Mouse (Mus musculus): ENCODE data around the gene Fbxl16.
"Not testable (repeated sequence)": the region's sequence is repeated elsewhere in the genome, so short reads cannot be mapped to it uniquely, and the experiment has no call there.

Gene Fbxl16

DNA sequence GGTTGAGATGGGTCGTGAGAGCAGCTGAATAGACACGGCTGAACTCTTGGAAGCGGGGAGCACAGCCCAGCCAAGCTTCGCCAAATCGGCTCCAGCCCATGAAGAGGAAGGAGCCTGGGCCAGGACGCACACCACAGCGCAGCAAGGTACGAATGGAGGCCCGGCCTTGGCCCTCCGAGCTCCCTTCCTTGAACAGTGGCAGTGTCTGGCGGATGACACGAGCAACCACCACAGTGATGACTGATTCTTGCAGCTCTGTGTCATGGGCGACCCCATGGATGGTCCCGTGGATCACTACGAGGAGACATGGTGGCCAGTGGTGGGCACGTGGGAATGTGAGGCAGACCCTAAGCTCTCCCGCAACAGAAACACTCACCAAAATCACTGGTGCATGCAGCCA is 13.9 kb upstream of the Fbxl16 start:
- in situ Hi-C loops (cut with MboI; ENCODE audit: low sequenced_read_pairs): no loop called here

DNA sequence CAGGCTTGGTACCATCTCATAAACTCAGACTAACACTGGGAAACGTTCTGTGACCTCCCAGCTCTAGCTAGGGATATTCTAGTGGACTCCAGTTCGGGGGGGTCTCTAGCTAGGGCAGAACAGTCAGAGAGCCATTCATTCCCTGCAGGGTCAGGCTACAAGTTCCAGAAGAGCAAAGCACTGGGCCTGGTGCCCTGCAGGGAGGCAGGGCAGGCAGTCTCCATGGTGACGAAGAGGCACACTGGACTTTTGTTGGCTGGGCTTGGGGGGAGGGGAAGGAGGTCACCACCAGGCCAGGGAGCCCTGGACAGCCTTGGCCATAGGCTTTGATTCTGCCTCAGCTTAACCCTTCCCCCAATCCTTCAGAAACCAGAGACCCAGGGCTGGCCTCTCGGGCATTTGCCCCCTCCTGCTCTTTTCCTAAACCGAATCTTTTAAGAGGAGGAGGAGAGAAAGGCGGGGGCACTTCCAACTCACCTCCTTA is 13.2 kb upstream of the Fbxl16 start, which contains the start of gene AC134908.4:
Gene AC134908.4 (minus strand): TSS at position 51 of the 484 bp plus-strand sequence.
- in situ Hi-C loops (cut with MboI; ENCODE audit: low sequenced_read_pairs): no loop called here

DNA sequence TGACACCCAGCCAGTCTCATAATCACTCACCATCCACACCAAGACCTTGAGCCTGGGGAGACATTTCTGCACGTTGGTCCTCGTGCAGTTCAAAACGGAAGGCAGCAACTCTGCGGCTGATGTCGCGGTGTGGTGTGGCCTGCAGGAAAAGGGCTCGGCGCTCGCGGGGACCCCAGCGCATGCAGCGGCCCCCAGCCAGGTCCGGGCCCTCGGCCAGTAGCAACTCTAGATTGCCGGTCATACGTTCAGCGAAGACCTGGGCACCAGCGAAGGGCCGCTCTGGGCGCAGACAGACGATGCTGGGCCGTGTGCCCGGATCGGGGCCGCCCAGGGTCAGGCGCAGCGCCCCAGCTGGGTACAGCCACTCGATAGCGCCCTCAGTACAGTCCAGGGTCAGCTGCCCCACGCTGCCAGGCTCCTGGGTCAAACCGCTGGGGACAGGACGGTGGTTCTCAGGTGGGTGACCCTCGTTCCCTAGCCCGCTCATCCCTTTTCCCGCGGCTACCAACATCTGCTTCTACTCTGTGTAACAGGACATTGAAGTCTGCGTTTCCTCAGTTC is 12.6 kb upstream of the Fbxl16 start:
- in situ Hi-C loops (cut with MboI; ENCODE audit: low sequenced_read_pairs): no loop called here

DNA sequence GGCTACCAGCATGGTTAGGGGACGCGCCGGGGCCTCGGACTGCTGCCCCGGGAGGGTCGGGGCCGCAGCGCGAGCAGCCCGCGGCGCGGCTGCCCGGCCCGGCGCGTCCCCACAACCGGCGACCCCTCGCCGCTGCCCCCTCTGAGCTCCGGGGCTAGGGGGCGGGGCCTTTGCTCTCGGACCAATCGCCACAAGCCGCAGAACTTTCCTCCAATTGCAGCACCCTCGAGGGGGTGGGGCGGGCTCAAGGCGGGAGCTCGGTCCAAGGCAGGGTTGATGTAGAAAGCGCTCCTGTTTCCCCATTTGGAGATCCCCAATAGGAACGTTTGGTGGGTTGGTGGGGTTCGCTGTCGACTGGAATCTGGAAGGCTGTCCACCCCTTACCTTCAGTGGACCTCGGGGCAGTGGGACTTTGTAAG is 11.9 kb upstream of the Fbxl16 start, which contains the start of gene Metrn:
Gene Metrn (minus strand): TSS at position 186 of the 419 bp plus-strand sequence.
- in situ Hi-C loops (cut with MboI; ENCODE audit: low sequenced_read_pairs): no loop called here

DNA sequence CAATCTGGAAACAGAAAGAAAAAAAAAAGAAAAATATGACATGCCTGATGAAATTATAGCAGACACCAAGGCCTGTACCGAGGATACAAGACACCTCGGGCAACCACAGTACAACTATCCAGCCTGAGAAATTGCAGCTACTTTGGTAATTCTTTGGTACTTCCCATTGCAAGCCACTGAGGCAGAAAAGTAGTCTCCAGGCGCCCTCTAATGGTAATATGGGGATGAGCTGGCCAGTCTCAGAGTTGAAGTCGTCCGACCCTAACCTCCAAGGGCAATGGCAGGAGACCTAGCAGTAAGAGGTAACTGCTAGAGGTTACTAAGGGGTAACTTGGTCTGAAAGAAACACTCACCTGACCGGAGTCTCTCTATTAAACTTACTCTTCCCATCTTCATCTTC is 7.9 kb upstream of the Fbxl16 start:
- in situ Hi-C loops (cut with MboI; ENCODE audit: low sequenced_read_pairs): no loop called here

DNA sequence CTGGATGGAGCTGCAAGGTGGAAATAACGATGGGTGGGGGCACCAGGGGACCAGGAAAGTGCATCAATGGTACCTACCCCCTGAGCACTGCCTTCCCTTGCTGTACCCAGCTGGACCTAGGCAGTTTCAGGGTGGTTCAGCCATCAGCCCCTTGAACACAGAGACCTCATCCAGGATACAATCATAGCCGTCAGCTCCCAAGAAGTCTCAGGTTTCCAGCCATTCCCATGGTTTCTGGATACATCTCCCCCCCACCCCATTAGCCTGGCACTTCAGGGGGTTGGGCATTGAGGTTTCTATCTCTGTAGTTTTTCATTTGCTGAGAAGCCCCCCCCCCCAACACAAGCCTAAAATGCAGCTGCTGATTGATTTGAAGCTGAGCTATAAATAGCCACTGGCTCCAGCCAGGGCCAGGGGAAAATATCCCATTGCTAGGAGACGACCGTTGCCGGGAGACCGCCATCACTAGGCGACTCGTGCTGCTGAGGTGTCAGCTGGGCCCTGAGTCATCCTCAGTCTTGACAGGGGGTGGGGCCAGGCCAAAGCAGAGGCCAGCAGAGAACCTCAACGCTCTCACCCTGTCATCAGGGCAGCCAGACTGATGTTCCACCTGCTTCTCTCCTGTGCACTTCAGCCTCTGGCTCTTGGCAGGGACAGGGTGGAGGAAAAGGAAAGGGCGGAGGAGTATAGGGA is 5.9 kb upstream of the Fbxl16 start:
- in situ Hi-C loops (cut with MboI; ENCODE audit: low sequenced_read_pairs): no loop called here

DNA sequence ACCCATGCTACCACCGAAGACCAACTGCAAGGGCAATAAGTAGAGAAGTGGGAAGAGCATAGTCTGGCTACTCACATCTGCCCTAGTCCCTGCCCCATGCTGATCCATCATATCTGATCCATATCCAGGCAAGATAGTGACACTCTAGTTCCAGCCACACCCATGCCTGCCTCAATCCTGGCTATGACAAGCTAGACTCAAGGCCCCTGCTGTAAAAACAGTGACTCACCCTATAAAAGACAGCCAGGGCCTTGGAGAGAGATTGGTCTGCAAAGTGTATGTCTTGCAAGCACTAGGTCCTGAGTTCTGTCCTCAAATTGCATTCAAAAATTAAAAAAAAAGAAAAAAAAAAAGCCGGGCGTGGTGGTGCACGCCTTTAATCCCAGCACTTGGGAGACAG is 2.4 kb upstream of the Fbxl16 start:
- in situ Hi-C loops (cut with MboI; ENCODE audit: low sequenced_read_pairs): no loop called here

DNA sequence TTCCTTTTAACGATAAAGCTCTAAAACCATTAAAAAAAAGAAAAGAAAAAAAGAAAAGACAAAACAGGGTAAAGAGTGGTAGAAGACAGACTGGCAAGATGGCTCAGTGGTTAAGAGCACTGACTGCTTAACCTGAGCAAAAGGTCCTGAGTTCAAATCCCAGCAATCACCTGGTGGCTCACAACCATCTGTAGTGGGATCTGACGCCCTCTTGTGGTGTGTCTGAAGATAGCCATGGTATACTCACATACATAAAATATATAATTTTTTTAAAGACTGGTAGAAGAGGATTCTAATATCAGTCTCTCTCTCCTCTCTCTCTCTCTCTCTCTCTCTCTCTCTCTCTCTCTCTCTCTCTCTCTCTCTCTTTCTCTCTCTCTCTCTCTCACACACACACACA is 1.4 kb upstream of the Fbxl16 start:
- in situ Hi-C loops (cut with MboI; ENCODE audit: low sequenced_read_pairs): not testable (repeated sequence)

DNA sequence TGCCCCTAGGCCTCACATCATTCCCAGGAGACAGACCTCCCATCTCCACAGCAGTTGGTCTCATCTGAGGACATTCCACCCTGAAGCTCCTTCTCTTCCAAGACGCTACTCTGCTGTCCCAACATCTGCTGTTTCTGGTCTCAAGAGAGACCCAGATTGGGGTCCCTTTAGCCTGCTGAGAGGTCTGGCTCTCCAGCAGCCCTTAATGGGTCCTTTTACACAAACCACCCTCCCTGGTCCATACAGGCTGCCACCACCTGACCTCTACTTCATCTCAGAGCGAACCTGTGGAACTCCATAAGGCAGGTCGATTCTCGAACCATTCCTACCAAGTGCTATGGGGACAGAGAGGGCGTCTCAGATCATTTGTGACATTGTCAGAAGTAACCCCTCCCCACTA is 857 bp upstream of the Fbxl16 start:
- in situ Hi-C loops (cut with MboI; ENCODE audit: low sequenced_read_pairs): no loop called here

DNA sequence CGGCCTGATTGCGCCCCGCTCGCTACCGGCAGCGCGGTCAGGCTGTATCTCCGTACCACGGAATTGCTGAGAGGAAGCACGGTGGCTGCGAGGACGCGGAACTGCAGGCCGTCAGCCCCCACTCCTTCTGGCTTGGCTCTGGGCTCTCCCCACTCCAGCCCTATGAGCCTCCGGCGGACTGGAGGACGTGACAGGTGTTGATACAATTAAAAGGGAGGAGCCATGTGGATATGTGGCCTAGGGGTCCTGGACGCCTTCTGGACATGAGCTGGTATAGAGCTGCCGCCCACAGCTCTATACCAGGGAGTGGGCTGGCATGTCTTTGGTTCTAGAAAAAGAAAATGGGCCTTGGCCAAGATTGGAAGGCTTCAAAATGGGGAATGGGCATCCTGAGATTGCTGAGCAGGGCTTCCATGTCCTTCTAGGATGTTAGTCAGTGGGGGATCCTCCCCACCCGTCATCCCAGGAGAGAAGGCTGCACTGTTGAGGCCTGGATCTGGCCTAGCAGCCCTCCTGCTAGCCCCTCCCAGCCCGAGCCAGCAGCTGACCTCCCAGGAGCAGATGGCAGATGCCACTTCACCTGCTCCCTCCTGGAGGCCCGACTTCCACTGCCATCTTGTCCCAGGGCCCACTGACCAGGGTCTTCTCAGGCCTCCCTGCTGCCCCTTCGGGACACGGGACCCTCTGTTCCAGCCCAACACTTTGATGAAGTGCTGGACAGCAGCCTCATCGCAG is 888 bp downstream of the Fbxl16 start:
- in situ Hi-C loops (cut with MboI; ENCODE audit: low sequenced_read_pairs): no loop called here

DNA sequence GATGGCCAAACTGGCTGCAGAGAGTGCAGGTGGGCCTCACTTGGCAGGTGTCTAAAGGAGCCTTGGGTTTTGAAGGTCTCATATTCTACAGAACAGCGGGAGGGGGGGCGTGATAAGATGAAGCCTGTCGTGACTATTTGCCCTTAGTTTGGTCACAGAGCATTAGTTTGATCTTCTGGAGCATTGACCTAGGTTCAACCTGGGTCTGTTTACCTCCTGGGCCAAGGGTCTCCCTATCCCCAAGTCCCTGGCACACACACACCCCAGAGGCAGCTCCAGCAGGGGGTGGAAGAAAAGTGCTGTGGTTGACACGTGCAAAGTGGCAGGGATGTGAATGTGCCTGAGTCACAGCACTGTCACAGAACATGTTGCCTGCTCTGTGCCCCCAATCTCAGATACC is 2.0 kb downstream of the Fbxl16 start:
- in situ Hi-C loops (cut with MboI; ENCODE audit: low sequenced_read_pairs): no loop called here

DNA sequence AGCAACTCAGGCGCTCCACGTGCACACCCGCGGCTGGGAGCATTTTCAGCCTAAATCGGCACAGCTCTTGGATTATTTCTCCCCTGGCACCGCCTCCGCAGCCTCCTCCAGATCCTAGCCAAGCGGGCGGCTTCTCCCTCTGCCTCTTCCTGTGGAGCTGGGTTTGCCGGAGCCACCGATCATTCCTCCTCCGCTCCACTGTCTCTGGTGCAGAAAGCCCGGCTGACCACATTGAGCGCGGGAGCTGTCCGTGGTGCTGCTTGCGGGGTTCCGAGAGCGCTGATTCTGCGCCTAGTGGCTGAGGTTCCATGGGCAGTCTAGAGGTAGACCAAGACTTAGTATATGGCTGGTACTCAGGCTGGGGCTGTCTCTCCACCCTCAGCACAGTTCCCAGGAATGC is 4.6 kb downstream of the Fbxl16 start:
- in situ Hi-C loops (cut with MboI; ENCODE audit: low sequenced_read_pairs): no loop called here

DNA sequence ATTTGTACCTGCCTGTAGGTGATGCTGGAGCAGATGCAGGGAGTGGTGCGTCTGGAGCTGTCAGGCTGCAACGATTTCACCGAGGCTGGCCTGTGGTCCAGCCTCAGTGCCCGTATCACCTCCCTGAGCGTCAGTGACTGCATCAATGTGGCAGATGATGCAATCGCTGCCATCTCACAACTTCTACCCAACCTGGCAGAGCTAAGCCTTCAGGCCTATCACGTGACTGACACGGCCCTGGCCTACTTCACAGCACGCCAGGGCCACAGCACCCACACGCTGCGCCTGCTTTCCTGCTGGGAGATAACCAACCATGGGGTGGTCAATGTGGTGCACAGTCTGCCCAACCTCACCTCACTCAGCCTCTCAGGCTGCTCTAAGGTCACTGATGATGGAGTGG is 8.8 kb downstream of the Fbxl16 start:
- in situ Hi-C loops (cut with MboI; ENCODE audit: low sequenced_read_pairs): no loop called here

DNA sequence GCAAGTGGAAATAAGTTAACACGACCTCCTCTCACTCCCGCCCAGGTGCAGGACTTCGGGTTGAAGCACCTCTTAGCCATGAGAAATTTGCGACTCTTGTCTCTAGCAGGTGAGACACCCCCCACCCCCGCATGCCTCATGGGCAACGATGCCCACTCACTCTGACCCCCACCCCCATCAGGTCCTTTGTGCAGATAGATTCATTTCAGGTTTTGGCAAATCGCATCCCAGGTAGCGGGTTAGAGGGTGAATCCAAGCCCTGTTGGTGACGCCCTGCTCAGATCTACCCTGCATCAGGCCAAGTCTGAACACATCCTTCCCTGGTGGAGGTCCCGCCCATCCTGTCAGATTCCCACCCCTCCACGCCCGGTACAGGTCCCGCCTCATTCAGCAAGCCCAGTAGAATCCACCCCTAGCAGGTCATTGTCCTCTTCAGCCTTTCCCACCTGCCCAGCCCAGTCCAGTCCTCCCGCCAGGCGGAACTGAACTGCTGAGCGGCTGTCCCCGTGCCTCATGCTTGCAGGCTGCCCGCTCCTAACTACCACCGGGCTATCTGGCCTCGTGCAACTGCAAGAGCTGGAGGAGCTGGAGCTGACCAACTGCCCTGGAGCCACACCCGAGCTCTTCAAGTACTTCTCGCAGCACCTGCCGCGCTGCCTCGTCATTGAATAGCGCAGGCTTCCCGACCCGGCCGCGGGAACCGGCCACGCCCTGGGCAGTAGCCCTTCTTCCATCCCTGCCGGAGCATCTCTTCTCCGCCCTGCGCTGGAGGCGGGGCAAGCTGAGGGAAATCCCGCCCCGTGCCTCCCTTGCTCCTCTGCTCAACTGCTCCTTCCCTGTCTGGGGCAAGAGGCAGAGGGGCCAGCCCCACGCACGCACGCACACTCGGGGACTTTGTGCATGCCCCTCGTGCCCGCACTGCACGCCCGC is 10.2 kb downstream of the Fbxl16 start:
- in situ Hi-C loops (cut with MboI; ENCODE audit: low sequenced_read_pairs): no loop called here

DNA sequence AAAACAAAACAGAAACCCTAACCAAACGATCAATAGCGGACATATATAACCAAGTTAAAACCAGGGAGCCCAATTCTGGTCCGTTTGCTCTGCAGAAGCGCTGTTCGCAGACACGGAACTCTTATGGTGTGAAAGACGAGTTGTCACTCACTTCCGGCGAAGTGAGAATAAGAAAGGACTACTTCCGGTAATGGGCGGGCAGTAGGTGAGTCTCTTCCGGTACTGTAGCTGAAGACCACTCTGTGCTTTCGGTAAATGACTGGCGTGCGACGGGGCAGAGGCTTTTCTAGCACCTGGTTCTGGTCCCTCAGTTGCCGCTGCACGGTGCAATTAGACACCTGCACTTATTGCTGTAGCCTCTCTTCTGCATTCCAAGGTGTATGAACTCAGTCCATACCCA is 14.6 kb downstream of the Fbxl16 start, which contains the start of gene Wdr24:
Gene Wdr24 (plus strand): TSS at position 176 of the 400 bp plus-strand sequence.
- in situ Hi-C loops (cut with MboI; ENCODE audit: low sequenced_read_pairs): no loop called here

DNA sequence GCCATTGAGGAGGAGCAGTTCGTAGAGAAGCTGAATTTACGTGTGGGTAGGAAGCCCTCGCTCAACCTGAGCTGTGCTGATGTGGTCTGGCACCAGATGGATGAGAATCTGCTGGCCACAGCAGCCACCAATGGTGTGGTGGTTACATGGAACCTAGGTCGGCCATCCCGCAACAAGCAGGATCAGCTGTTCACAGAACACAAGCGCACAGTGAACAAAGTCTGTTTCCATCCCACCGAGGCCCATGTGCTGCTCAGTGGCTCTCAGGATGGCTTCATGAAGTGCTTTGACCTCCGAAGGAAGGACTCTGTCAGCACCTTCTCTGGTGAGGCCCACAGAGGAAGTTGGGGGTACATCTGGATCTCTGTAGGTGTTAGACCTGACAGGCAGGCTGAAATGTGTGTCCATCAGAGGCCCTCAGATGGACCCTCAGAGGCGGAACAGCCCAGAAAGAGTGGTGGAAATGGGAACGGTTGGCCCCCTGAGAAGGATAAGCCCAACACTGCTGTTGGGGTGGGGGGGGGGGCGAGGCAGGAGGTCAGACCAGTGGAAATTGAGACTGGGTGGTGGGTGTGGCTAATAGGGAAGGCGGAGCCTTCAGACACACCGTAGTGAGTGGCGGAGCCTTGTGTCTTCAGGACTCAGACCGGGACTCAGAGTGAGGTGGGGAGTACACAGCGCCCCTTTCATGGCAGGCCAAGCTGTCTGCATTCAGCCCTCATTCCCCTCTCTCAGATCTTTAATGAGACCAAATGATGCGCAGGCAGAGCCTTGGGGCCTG is 15.7 kb downstream of the Fbxl16 start:
- in situ Hi-C loops (cut with MboI; ENCODE audit: low sequenced_read_pairs): no loop called here

DNA sequence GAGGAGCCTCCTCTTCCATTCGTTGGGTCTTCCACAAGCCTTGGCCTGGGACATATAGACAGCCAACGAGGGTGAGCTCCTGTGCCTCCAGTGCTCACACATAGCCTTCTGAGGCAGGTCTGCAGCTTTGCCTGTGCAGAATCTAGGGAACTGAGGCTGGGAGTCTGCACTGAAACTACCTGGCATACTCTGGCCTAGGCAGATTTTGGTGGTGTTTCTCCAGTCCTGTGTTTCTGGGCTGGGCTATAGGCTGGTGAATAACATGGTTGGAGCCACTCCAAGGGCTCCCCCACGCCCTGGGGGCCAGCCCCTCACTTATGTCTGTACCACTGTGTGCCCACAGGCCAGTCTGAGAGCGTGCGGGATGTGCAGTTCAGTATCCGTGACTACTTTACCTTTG is 16.4 kb downstream of the Fbxl16 start:
- in situ Hi-C loops (cut with MboI; ENCODE audit: low sequenced_read_pairs): no loop called here

DNA sequence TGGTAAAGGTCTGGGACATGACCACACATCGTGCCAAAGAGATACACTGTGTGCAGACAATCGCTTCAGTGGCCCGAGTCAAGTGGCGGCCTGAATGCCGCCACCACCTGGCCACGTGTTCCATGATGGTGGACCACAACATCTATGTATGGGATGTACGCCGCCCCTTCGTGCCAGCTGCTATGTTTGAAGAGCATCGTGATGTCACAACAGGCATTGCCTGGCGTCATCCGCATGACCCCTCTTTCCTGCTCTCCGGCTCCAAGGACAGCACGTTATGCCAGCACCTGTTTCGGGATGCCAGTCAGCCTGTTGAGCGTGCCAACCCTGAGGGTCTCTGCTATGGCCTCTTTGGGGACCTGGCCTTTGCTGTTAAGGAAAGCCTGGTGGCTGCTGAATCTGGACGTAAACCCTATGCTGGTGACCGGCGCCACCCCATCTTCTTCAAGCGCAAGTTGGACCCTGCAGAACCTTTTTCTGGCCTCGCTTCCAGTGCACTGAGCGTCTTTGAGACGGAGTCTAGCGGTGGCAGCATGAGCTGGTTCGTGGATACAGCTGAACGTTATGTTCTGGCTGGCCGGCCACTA is 17.2 kb downstream of the Fbxl16 start:
- in situ Hi-C loops (cut with MboI; ENCODE audit: low sequenced_read_pairs): no loop called here

DNA sequence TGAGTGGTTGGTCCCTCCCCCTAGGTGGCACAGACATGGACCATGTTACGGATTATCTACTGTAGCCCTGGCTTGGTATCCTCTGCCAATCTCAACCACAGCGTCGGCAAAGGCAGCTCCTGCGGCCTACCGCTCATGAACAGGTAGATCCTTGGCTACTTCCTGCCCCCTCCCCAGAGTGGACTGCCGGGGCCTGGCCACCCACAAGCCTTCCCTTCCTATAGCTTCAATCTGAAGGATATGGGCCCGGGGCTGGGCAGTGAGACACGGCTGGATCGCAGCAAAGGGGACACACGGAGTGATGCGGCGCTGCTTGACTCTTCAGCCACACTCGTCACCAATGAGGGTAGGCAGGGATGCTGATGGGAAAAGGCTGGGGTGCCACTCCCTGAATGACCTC is 18.1 kb downstream of the Fbxl16 start:
- in situ Hi-C loops (cut with MboI; ENCODE audit: low sequenced_read_pairs): no loop called here

Measured in CH12F3 (cell line).